Mouse (Mus musculus) liver, embryonic 14.5 days (tissue): ENCODE results near the gene Slamf7.

Experiments
- CTCF ChIP-seq: IDR thresholded peaks from 2 replicates; pipeline ENCODE4 v1.5.1; 2016; ENCODE audit warnings: antibody characterized with exemption, low read depth, control low read depth
- EP300 ChIP-seq: IDR thresholded peaks from 2 replicates; pipeline ENCODE4 v1.6.1; 2016; ENCODE audit warnings: antibody characterized with exemption, low read depth

- no peak for TF ChIP-seq CTCF
- TF ChIP-seq EP300: no peak
Observed at GRCm38 (mm10) chr1:171660423-171660822, 7.6 kb upstream of the Slamf7 start.
